Mouse (Mus musculus): Measurements from ENCODE around the gene Slc29a3.

Gene Slc29a3

GRCm38 (mm10) chr10:60670166-60670565, 82.4 kb downstream of the Slc29a3 start:
- DNase-seq (ENCODE audit: low spot score in 2 of 2): no peak

- DNase-seq (ENCODE audit: low spot score in 2 of 2): no peak
Observed at GRCm38 (mm10) chr10:60668591-60668990, 84.0 kb downstream of the Slc29a3 start.

All from frontal cortex, postnatal 25 days (tissue).